Mouse (Mus musculus) midbrain, embryonic 11.5 days (tissue): ENCODE results near the gene Tpsg1. TPM values are rescaled to one million over a fixed set of nuclear protein-coding genes. Genes with fewer than 3 reads are reported as not detected.

Experiments
- ATAC-seq: fragments of 200-750 bp; cut with Nextera tagmentation; 2 replicates; pipeline ENCODE4 v1.8.0; 2017; ENCODE audit warnings: moderate TSS enrichment, moderate library complexity; ENCODE audit not compliant: low FRiP score
- DNase-seq: peaks from one replicate; pipeline ENCODE4 v3.0.0; 2015; ENCODE audit warnings: low spot score; ENCODE audit errors: missing footprints
- H3K27ac ChIP-seq: fragments of 300-500 bp; sonication (generic); 2 replicates; pipeline ENCODE4 v1.5.1; 2014; ENCODE audit warnings: low read depth, low read length
- H3K27me3 ChIP-seq: fragments of 300-500 bp; sonication (generic); 2 replicates; pipeline ENCODE4 v1.6.1; 2014; ENCODE audit warnings: mild to moderate bottlenecking, low read length, moderate library complexity, mixed read lengths; ENCODE audit not compliant: control insufficient read depth, insufficient read depth
- H3K36me3 ChIP-seq: fragments of 300-500 bp; sonication (generic); 2 replicates; pipeline ENCODE4 v1.6.1; 2014; ENCODE audit warnings: mild to moderate bottlenecking, low read length, moderate library complexity, mixed read lengths; ENCODE audit not compliant: control insufficient read depth, insufficient read depth
- H3K4me1 ChIP-seq: fragments of 300-500 bp; sonication (generic); 2 replicates; pipeline ENCODE4 v1.6.1; 2014; ENCODE audit warnings: low read length; ENCODE audit not compliant: control insufficient read depth, insufficient read depth
- H3K4me2 ChIP-seq: fragments of 300-500 bp; sonication (generic); 2 replicates; pipeline ENCODE4 v1.6.1; 2014; ENCODE audit warnings: mild to moderate bottlenecking, moderate library complexity
- H3K4me3 ChIP-seq: fragments of 300-500 bp; sonication (generic); 2 replicates; pipeline ENCODE4 v1.5.1; 2014; ENCODE audit warnings: low read depth, low read length
- H3K9ac ChIP-seq: fragments of 300-500 bp; sonication (generic); 2 replicates; pipeline ENCODE4 v1.6.1; 2014; ENCODE audit warnings: low read length
- H3K9me3 ChIP-seq: fragments of 300-500 bp; sonication (generic); 2 replicates; pipeline ENCODE4 v1.6.1; 2016; ENCODE audit warnings: low read length; ENCODE audit not compliant: control insufficient read depth
- WGBS: fragments of 180-500 bp; shearing (Covaris S2); extraction: QIAGEN DNeasy Blood & Tissue Kit; methylation state at CpG from one replicate; pipeline ENCODE4 v1.1.7; 2014; 5-methylcytosine and 5-hydroxymethylcytosine counted together
- polyA plus RNA-seq: library from polyadenylated mRNA; unstranded; fragments of >200 nt; fragmentation: Nextera tagmentation; extraction: Ambion mirVana; gene quantifications from 2 replicates; pipeline ENCODE4 v1.2.1, GENCODE M21; 2014

Tpsg1 gene
- polyA plus RNA-seq, 1 experiment from 2014 or later = not detected

GRCm38 (mm10) chr17:25411251-25411650 lies 42.2 kb downstream of the Tpsg1 start:
- Histone ChIP-seq H3K36me3 (no peaks in the 10 kb centered on the region), H3K9ac (no peak overlapping the region), H3K4me3 (no peak overlapping the region), H3K27ac (no peak overlapping the region), H3K27me3 (no peaks in the 10 kb centered on the region; the same call in 1 of the 2 replicates), H3K4me1 (peaks cover 34% of the 10 kb centered on the region), H3K4me2 (no peak overlapping the region), H3K9me3 (no peaks in the 10 kb centered on the region)
- 73% methylated on average over 4 of the region's 4 CpGs for WGBS
- DNase-seq (no peak), ATAC-seq (no peak)

DNA sequence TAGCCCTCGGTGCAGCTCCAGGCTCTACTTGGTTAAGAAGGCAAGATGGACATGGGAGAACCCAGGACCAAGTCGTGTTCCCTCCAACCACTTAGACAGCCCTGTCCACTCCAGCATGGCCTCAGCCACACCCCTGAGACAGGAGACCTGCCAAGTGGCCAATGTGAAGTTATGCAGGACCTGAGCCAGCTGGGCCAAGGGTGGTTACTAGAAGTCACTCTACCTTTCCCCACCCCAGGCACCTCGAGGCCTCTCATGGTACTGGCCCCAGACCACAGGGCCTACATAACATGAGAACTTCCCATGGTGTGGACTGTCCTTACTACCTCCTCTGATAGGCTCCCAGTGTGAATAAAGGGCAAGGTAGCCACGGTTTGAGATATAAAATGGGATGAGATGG lies 45.1 kb downstream of the Tpsg1 start:
- Histone ChIP-seq H3K27ac (no peak overlapping the region), H3K27me3 (no peaks in the 10 kb centered on the region; the same call in 1 of the 2 replicates), H3K4me2 (no peak overlapping the region), H3K4me3 (no peak overlapping the region), H3K36me3 (no peaks in the 10 kb centered on the region), H3K9ac (no peak overlapping the region), H3K4me1 (peaks cover 40% of the 10 kb centered on the region), H3K9me3 (no peaks in the 10 kb centered on the region)
- DNase-seq = no peak
- ATAC-seq = no peak
- WGBS = 81% methylated on average over 4 of the region's 4 CpGs

DNA sequence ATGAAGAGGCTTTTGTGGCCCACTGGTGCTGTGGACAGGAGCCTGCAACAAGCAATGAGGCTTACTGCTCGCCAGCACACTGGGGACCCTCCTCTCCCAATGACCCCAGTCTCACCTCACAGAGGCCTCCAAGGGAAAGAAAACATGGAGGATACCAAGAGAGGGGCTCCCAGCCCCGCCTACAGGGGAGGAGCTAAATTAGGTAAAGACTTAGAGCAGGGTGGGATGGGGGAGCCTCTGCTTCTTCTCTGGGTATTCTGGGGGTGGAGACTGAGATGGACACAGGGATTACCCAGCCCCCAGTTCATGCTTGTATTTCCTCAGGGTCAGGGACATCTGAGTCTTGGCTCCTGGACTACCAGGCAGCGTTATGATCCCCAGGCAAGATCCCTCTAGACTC lies 45.8 kb downstream of the Tpsg1 start:
- H3K4me2 ChIP-seq = no peak overlapping the region

DNA sequence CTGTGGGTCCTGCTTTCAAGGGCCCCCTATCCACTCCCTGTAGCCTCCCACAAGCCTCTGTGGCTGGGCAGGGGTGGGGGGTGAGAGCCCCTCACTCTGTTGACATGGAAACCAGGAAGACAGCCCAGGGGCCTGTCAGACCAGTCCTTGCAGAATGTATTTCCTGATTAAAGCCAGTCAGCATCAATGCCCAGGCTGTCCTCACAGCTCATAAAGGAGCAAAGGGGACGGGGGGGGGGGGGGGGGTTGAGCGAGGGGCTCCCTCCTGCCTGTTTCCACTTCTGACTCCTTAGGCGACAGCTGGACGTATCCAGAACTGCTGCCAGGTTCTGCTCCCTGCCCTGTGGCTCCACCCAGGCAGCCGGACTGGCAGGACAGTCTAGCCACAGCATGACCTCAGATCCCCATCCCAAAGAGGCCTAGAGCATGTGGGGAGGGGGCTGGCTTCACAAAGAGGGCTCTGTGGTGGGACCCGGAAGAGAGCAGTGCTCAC lies 46.4 kb downstream of the Tpsg1 start:
- DNase-seq = peak; percentile 90
- H3K27me3 ChIP-seq = no peaks in the 10 kb centered on the region
- no peaks in the 10 kb centered on the region for H3K9me3 ChIP-seq
- no peaks in the 10 kb centered on the region for H3K36me3 ChIP-seq
- peak overlapping the region; percentile 22; the same call in 1 of the 2 replicates for H3K4me2 ChIP-seq
- H3K4me1 ChIP-seq = peaks cover 48% of the 10 kb centered on the region
- 8% methylated on average over 6 of the region's 6 CpGs for WGBS
- peak overlapping the region; percentile 77 for H3K27ac ChIP-seq
- ATAC-seq = peak; percentile 63
- no peak overlapping the region for H3K4me3 ChIP-seq
- H3K9ac ChIP-seq = peak overlapping the region; percentile 31

More for the DNA sequence above, 45.8 kb downstream of the Tpsg1 start:
- ATAC-seq = no peak
- H3K4me1 ChIP-seq = peaks cover 47% of the 10 kb centered on the region
- no peaks in the 10 kb centered on the region; the same call in 1 of the 2 replicates for H3K27me3 ChIP-seq
- peak; percentile 86 for DNase-seq
- peak overlapping the region; percentile 77 for H3K27ac ChIP-seq
- H3K36me3 ChIP-seq = no peaks in the 10 kb centered on the region
- 39% methylated on average over 3 of the region's 3 CpGs for WGBS
- no peak overlapping the region; the same call in 1 of the 2 replicates for H3K9ac ChIP-seq
- H3K9me3 ChIP-seq = no peaks in the 10 kb centered on the region
- H3K4me3 ChIP-seq = no peak overlapping the region

- H3K4me2 ChIP-seq = peak overlapping the region; percentile 14; the same call in 1 of the 2 replicates
- peak; percentile 87 for DNase-seq
These were observed 47.1 kb downstream of the Tpsg1 start for GRCm38 (mm10) chr17:25416219-25416618.

DNA sequence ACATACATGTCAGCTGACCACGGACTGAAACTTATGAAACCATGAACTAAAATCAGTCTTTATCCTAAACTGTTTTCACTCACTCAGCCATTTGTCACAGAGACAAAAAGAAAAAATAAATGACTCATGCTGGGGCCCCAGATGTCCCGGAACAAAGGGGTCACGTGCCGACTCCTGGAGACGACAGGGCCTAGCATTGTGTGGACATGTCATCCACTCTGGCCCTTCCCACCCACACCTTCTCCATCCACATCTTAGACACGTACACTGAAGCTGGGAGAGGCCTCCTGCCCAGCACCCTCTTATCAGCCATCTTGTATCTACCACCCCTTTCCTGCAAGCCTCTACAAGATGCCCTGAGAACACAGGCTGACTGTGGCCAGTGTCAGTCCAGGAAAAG lies 48.9 kb downstream of the Tpsg1 start:
- DNase-seq = peak; percentile 82
- Histone ChIP-seq H3K27me3 (no peaks in the 10 kb centered on the region), H3K9ac (no peak overlapping the region), H3K36me3 (no peaks in the 10 kb centered on the region), H3K4me2 (no peak overlapping the region), H3K9me3 (no peaks in the 10 kb centered on the region), H3K4me1 (peaks cover 53% of the 10 kb centered on the region), H3K27ac (no peak overlapping the region), H3K4me3 (no peak overlapping the region)
- 72% methylated on average over 6 of the region's 6 CpGs for WGBS
- ATAC-seq = no peak

More at GRCm38 (mm10) chr17:25416219-25416618, 47.1 kb downstream of the Tpsg1 start:
- H3K9ac ChIP-seq = peak overlapping the region; percentile 31
- H3K36me3 ChIP-seq = no peaks in the 10 kb centered on the region
- peak overlapping the region; percentile 77 for H3K27ac ChIP-seq
- no peak overlapping the region for H3K4me3 ChIP-seq
- no peaks in the 10 kb centered on the region for H3K9me3 ChIP-seq
- ATAC-seq = peak; percentile 23; the same call in 1 of the 2 replicates
- H3K27me3 ChIP-seq = no peaks in the 10 kb centered on the region
- H3K4me1 ChIP-seq = peaks cover 53% of the 10 kb centered on the region
- 19% methylated on average over 3 of the region's 3 CpGs for WGBS

GRCm38 (mm10) chr17:25418926-25419325 lies 49.9 kb downstream of the Tpsg1 start:
- DNase-seq = peak; percentile 95
- H3K4me2 ChIP-seq = peak overlapping the region; percentile 15
- H3K27ac ChIP-seq = peak overlapping the region; percentile 70
- no peaks in the 10 kb centered on the region for H3K27me3 ChIP-seq
- H3K4me3 ChIP-seq = no peak overlapping the region
- WGBS = 13% methylated on average over 9 of the region's 9 CpGs
- H3K4me1 ChIP-seq = peaks cover 52% of the 10 kb centered on the region
- peak; percentile 76 for ATAC-seq
- no peaks in the 10 kb centered on the region for H3K9me3 ChIP-seq
- H3K9ac ChIP-seq = peak overlapping the region; percentile 28; the same call in 1 of the 2 replicates
- H3K36me3 ChIP-seq = no peaks in the 10 kb centered on the region

DNA sequence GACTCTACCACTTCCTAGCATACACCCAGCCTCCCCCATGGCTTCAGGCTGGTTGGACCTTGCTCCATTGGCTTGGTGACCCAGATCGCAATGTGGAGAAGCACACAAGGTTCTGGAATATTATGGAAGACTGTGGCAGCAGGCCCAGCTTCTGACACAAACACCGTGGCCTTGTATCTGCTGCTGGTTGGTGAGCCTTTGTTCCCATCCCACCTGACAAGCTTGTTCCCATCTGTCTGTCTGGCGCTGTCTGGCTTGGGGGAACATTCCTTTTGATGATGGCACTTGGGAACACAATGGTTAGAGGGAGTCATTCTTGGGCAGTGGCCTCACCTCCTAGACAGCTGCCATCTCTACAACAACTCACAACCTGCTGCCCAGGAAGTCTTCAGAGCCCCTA lies 51.9 kb downstream of the Tpsg1 start:
- no peak for ATAC-seq
- no peaks in the 10 kb centered on the region for H3K9me3 ChIP-seq
- no peak overlapping the region for H3K27ac ChIP-seq
- H3K36me3 ChIP-seq = no peaks in the 10 kb centered on the region
- peaks cover 47% of the 10 kb centered on the region for H3K4me1 ChIP-seq
- H3K9ac ChIP-seq = no peak overlapping the region
- H3K4me2 ChIP-seq = no peak overlapping the region
- no peaks in the 10 kb centered on the region for H3K27me3 ChIP-seq
- no peak for DNase-seq
- H3K4me3 ChIP-seq = no peak overlapping the region
- 88% methylated on average over 3 of the region's 3 CpGs for WGBS
